8 mouse cellular contexts compared by ENCODE assay signal in genomic region chr8:95697128-95697527, GRCm38 (mm10). TPM values are rescaled to one million over a fixed set of nuclear protein-coding genes. Genes with fewer than 3 reads are reported as not detected.
DNase-seq lines count a peak whose midpoint lies in the region; ATAC-seq and TF ChIP-seq lines count a peak whose summit lies in the region.

No protein-coding gene starts in this region.

- WGBS in heart, embryonic 14.5 days = 1% methylated on average over 11 of the region's 11 CpGs
- 2% methylated on average over 11 of the region's 11 CpGs for WGBS in liver, postnatal 0 days (ENCODE audit: insufficient replicate concordance)
- 3% methylated on average over 11 of the region's 11 CpGs for WGBS in neural tube, embryonic 15.5 days

- ATAC-seq in erythroblast, adult 5-6 weeks (replicated peaks; ENCODE audit: low FRiP score, poor library complexity, severe bottlenecking) = peak; percentile 76
- peak; percentile 18; the same call in 1 of the 2 replicates for ATAC-seq in heart, embryonic 14.5 days (ENCODE audit: insufficient number of reproducible peaks, insufficient read depth, low FRiP score, low read depth)
- ATAC-seq in liver, postnatal 0 days = peak; percentile 50; the same call in 1 of the 2 replicates
- peak; percentile 48 for ATAC-seq in neural tube, embryonic 15.5 days (ENCODE audit: low FRiP score)

- H3K4me3 ChIP-seq in C2C12 (ENCODE audit: insufficient read depth, poor library complexity, severe bottlenecking) = no peak overlapping the region
- no peak overlapping the region for H3K4me3 ChIP-seq in heart, embryonic 14.5 days (ENCODE audit: control insufficient read depth in 1 of 2, insufficient read depth in 1 of 2, low read depth in 1 of 2, low read length in 2 of 2)
- no peak overlapping the region for H3K4me3 ChIP-seq in liver, postnatal 0 days (ENCODE audit: low read depth, low read length)
- no peak overlapping the region for H3K4me3 ChIP-seq in neural tube, embryonic 15.5 days (replicated peaks)

- H3K27me3 ChIP-seq in C2C12 (ENCODE audit: control insufficient read depth, insufficient read depth, insufficient read length) = no peaks in the 10 kb centered on the region
- peaks cover 8% of the 10 kb centered on the region for H3K27me3 ChIP-seq in heart, embryonic 14.5 days (ENCODE audit: control insufficient read depth, insufficient read depth, low read length)
- peaks cover 31% of the 10 kb centered on the region for H3K27me3 ChIP-seq in liver, postnatal 0 days (ENCODE audit: insufficient read depth, low read length)
- 0 out of 2 replicates have a peak, but pooled peaks cover 7% of the 10 kb centered on the region for H3K27me3 ChIP-seq in neural tube, embryonic 15.5 days (replicated peaks)

- H3K4me1 ChIP-seq in heart, embryonic 14.5 days (ENCODE audit: control insufficient read depth in 2 of 2, insufficient read depth in 2 of 2, low read length in 2 of 2) = peaks cover 10 to 11% of the 10 kb centered on the region in 2 experiments; a peak in 3 of 4 replicates
- H3K4me1 ChIP-seq in liver, postnatal 0 days (ENCODE audit: insufficient read depth) = no peaks in the 10 kb centered on the region
- peaks cover 49% of the 10 kb centered on the region for H3K4me1 ChIP-seq in neural tube, embryonic 15.5 days

- no peaks in the 10 kb centered on the region for H3K79me3 ChIP-seq in C2C12 (ENCODE audit: low read depth)

- peak overlapping the region; percentile 49 for H3K4me2 ChIP-seq in heart, embryonic 14.5 days (ENCODE audit: low read length)
- H3K4me2 ChIP-seq in liver, postnatal 0 days (ENCODE audit: low read depth, low read length) = no peak overlapping the region
- peak overlapping the region; percentile 38 for H3K4me2 ChIP-seq in neural tube, embryonic 15.5 days

- peak; percentile 79 for TF ChIP-seq CTCF in C2C12 (IDR thresholded peaks at IDR 0.05; ENCODE audit: control insufficient read depth, insufficient read depth, insufficient read length)
- TF ChIP-seq CTCF in liver, postnatal 0 days (IDR thresholded peaks at IDR 0.05; ENCODE audit: low read depth) = peak; percentile 96

- no peak overlapping the region for H3K27ac ChIP-seq in heart, embryonic 14.5 days (replicated peaks in 1 of 2; ENCODE audit: control insufficient read depth in 1 of 2, insufficient read depth in 1 of 2, low read depth in 2 of 2, low read length in 2 of 2)
- no peak overlapping the region for H3K27ac ChIP-seq in liver, postnatal 0 days (ENCODE audit: low read depth)
- no peak overlapping the region for H3K27ac ChIP-seq in neural tube, embryonic 15.5 days (replicated peaks)

- peak; percentile 55 to 70 for DNase-seq in adrenal gland, postnatal 4 days (ENCODE audit: low spot score in 2 of 2)
- peak; percentile 82 for DNase-seq in kidney, postnatal 14 days
- DNase-seq in liver, postnatal 0 days = peak; percentile 85
- DNase-seq in testis, postnatal 14 days (ENCODE audit: low spot score) = peak; percentile 66

- H3K9me3 ChIP-seq in heart, embryonic 14.5 days (ENCODE audit: control insufficient read depth, low read length) = no peaks in the 10 kb centered on the region
- no peaks in the 10 kb centered on the region for H3K9me3 ChIP-seq in liver, postnatal 0 days (ENCODE audit: low read length)
- no peaks in the 10 kb centered on the region for H3K9me3 ChIP-seq in neural tube, embryonic 15.5 days (replicated peaks)

- peak overlapping the region; percentile 16 for H3ac ChIP-seq in C2C12 (ENCODE audit: control insufficient read depth, insufficient read length, low read depth)

- 0 out of 2 replicates have a peak overlapping the region, but pooled peaks have one; percentile 47 for H3K9ac ChIP-seq in heart, embryonic 14.5 days (ENCODE audit: low read length)
- no peak overlapping the region for H3K9ac ChIP-seq in liver, postnatal 0 days (replicated peaks)
- H3K9ac ChIP-seq in neural tube, embryonic 15.5 days (replicated peaks) = no peak overlapping the region

- no peak for TF ChIP-seq EP300 in liver, postnatal 0 days (IDR thresholded peaks at IDR 0.05; ENCODE audit: low read depth)

- H3K79me2 ChIP-seq in C2C12 (ENCODE audit: control insufficient read depth, insufficient read depth) = no peaks in the 10 kb centered on the region

- no peaks in the 10 kb centered on the region for H3K36me3 ChIP-seq in C2C12 (ENCODE audit: control insufficient read depth, insufficient read depth)
- H3K36me3 ChIP-seq in heart, embryonic 14.5 days (ENCODE audit: control insufficient read depth, insufficient read depth, low read length) = no peaks in the 10 kb centered on the region
- no peaks in the 10 kb centered on the region for H3K36me3 ChIP-seq in liver, postnatal 0 days (replicated peaks; ENCODE audit: insufficient read depth, low read length)
- H3K36me3 ChIP-seq in neural tube, embryonic 15.5 days = no peaks in the 10 kb centered on the region

TF ChIP-seq in C2C12, 6 proteins besides CTCF, POLR2A, EP300 and RAD21:
- no peak for TF ChIP-seq USF1 (IDR thresholded peaks at IDR 0.05; ENCODE audit: low read depth)
- no peak for TF ChIP-seq MYOD1 (IDR thresholded peaks at IDR 0.05; ENCODE audit: control insufficient read depth, insufficient read length, low read depth)
- no peak for TF ChIP-seq CEBPB (IDR thresholded peaks at IDR 0.05; ENCODE audit: low read depth)

RNA-seq across cellular contexts. Expression of gene Setd6, which starts 18.6 kb away (rescaled TPM):
- 12.6 TPM for polyA plus RNA-seq in C2C12 (2012; fragmentation: generic; extraction: Trizol)
- 10 to 100 TPM; 26.0 to 28.7 TPM for total RNA-seq in adrenal gland, postnatal 4 days (2021)
- total RNA-seq in erythroblast, adult 5-6 weeks (2015; ENCODE audit: low replicate concordance) = 4.6 TPM in 1 of 2 replicates, not detected in the other
- 1.5 and 7.2 TPM in 2 replicates for total RNA-seq in erythroblast, adult 5-6 weeks (2017; ENCODE audit: low replicate concordance)
- polyA plus RNA-seq in heart, embryonic 14.5 days (2014; fragmentation: Nextera tagmentation; extraction: Ambion mirVana) = 16.1 and 17.7 TPM in 2 replicates
- polyA plus RNA-seq in liver, postnatal 0 days (2015; fragmentation: Nextera tagmentation; extraction: Ambion mirVana) = 14.0 and 18.4 TPM in 2 replicates
- 32.9 and 34.8 TPM in 2 replicates for polyA plus RNA-seq in neural tube, embryonic 15.5 days (2015; fragmentation: Nextera tagmentation; extraction: Ambion mirVana)

RNA-seq across cellular contexts. Expression of gene Ndrg4, which starts 20.3 kb away (rescaled TPM):
- 43.3 TPM for polyA plus RNA-seq in C2C12 (2012; fragmentation: generic; extraction: Trizol)
- total RNA-seq in adrenal gland, postnatal 4 days (2021) = 10 to 100 TPM; 31.5 to 43.8 TPM
- not detected in 2 replicates for total RNA-seq in erythroblast, adult 5-6 weeks (2015; ENCODE audit: low replicate concordance)
- total RNA-seq in erythroblast, adult 5-6 weeks (2017; ENCODE audit: low replicate concordance) = not detected in 2 replicates
- 309 and 325 TPM in 2 replicates for polyA plus RNA-seq in heart, embryonic 14.5 days (2014; fragmentation: Nextera tagmentation; extraction: Ambion mirVana)
- 0.48 and 0.92 TPM in 2 replicates for polyA plus RNA-seq in liver, postnatal 0 days (2015; fragmentation: Nextera tagmentation; extraction: Ambion mirVana)
- 495 and 557 TPM in 2 replicates for polyA plus RNA-seq in neural tube, embryonic 15.5 days (2015; fragmentation: Nextera tagmentation; extraction: Ambion mirVana)

Comparison
In these comparisons a context has a peak if more than half of its experiments do, and no peak if none do; other contexts are left out.
1. ATAC-seq: peak in every context shown above with its lines; median percentile 76 in erythroblast, adult 5-6 weeks; 50 in liver, postnatal 0 days; 48 in neural tube, embryonic 15.5 days; 18 in heart, embryonic 14.5 days.
2. RNA of gene Ndrg4, which starts 20.3 kb away (polyA plus RNA-seq): 495 to 557 TPM in neural tube, embryonic 15.5 days, 309 to 325 TPM in heart, embryonic 14.5 days and 43.3 TPM in C2C12 (single experiment); 0.48 to 0.92 TPM in liver, postnatal 0 days; every median in the first group is over 10 times any median in the second.
3. Peak in every context shown above with its lines, with median percentiles within 50 percentile points of each other: DNase-seq.